Mouse (Mus musculus): Measurements from ENCODE around the gene Ptafr. TPM values are rescaled to one million over a fixed set of nuclear protein-coding genes. Genes with fewer than 3 reads are reported as not detected.

The Ptafr gene
- 10.5 and 10.6 TPM in 2 replicates for polyA plus RNA-seq (2012; rRNA removed)

- peak within 1 kb of the TSS; percentile 34 for H3K27ac ChIP-seq (ENCODE audit: insufficient read depth, low read length)
These were observed at the start of gene Ptafr for GRCm38 (mm10) chr4:132563965-132564364. TSS of gene Ptafr (plus strand) at chr4:132564067.

GRCm38 (mm10) chr4:132514555-132515135 is 49.2 kb upstream of the Ptafr start:
- Histone ChIP-seq H3K4me3 (ENCODE audit: extremely low read depth, insufficient read depth, insufficient read length) (peak overlapping the region; percentile 70), H3K27me3 (ENCODE audit: control insufficient read depth, insufficient read depth, low read length) (no peaks in the 10 kb centered on the region)
- WGBS = 3% methylated on average over 21 of the region's 21 CpGs

More at GRCm38 (mm10) chr4:132563965-132564364, at the start of gene Ptafr:
- peaks cover 2% of the 10 kb centered on the region; the same call in 1 of the 2 replicates for H3K4me1 ChIP-seq (ENCODE audit: control insufficient read depth, insufficient read depth, insufficient read length)
- peak within 1 kb of the TSS; percentile 4; the same call in 1 of the 2 replicates for H3K4me3 ChIP-seq (ENCODE audit: extremely low read depth, insufficient read depth, insufficient read length)
- TF ChIP-seq CTCF (IDR thresholded peaks at IDR 0.05; ENCODE audit: extremely low read depth, insufficient read depth, insufficient read length, insufficient replicate concordance) (no peak), POLR2A (IDR thresholded peaks at IDR 0.05; ENCODE audit: low read depth, low read length) (no peak)
- no peaks in the 10 kb centered on the region for H3K36me3 ChIP-seq (ENCODE audit: control insufficient read depth, insufficient read depth, low read length)
- WGBS = 6% methylated on average over 4 of the region's 4 CpGs
- no peaks in the 10 kb centered on the region for H3K27me3 ChIP-seq (ENCODE audit: control insufficient read depth, insufficient read depth, low read length)
- peak in 1 of 2 experiments; percentile 41 for DNase-seq (ENCODE audit: low read depth in 1 of 2, low spot score in 2 of 2)

GRCm38 (mm10) chr4:132515369-132516155 is 48.3 kb upstream of the Ptafr start:
- Histone ChIP-seq H3K4me3 (ENCODE audit: extremely low read depth, insufficient read depth, insufficient read length) (peak overlapping the region; percentile 70), H3K27ac (ENCODE audit: insufficient read depth, low read length) (peak overlapping the region; percentile 95), H3K4me1 (ENCODE audit: control insufficient read depth, insufficient read depth, insufficient read length) (no peaks in the 10 kb centered on the region; the same call in 1 of the 2 replicates), H3K36me3 (ENCODE audit: control insufficient read depth, insufficient read depth, low read length) (no peaks in the 10 kb centered on the region), H3K27me3 (ENCODE audit: control insufficient read depth, insufficient read depth, low read length) (no peaks in the 10 kb centered on the region)
- 19% methylated on average over 22 of the region's 22 CpGs for WGBS
- DNase-seq (ENCODE audit: low read depth in 1 of 2, low spot score in 2 of 2) = peak; percentile 90 to 98
- TF ChIP-seq POLR2A (IDR thresholded peaks at IDR 0.05; ENCODE audit: low read depth, low read length) = peak; percentile 58
- no peak for TF ChIP-seq CTCF (IDR thresholded peaks at IDR 0.05; ENCODE audit: extremely low read depth, insufficient read depth, insufficient read length, insufficient replicate concordance)

More at GRCm38 (mm10) chr4:132514555-132515135, 49.2 kb upstream of the Ptafr start:
- H3K36me3 ChIP-seq (ENCODE audit: control insufficient read depth, insufficient read depth, low read length) = no peaks in the 10 kb centered on the region
- H3K27ac ChIP-seq (ENCODE audit: insufficient read depth, low read length) = peak overlapping the region; percentile 95
- TF ChIP-seq CTCF (IDR thresholded peaks at IDR 0.05; ENCODE audit: extremely low read depth, insufficient read depth, insufficient read length, insufficient replicate concordance) (peak; percentile 84; the same call in 1 of the 2 replicates), POLR2A (IDR thresholded peaks at IDR 0.05; ENCODE audit: low read depth, low read length) (no peak)
- H3K4me1 ChIP-seq (ENCODE audit: control insufficient read depth, insufficient read depth, insufficient read length) = no peaks in the 10 kb centered on the region; the same call in 1 of the 2 replicates
- peak; percentile 66 to 79 for DNase-seq (ENCODE audit: low read depth in 1 of 2, low spot score in 2 of 2)

GRCm38 (mm10) chr4:132518066-132518465 is 45.8 kb upstream of the Ptafr start:
- H3K27me3 ChIP-seq (ENCODE audit: control insufficient read depth, insufficient read depth, low read length) = no peaks in the 10 kb centered on the region
- H3K27ac ChIP-seq (ENCODE audit: insufficient read depth, low read length) = no peak overlapping the region
- no peak for DNase-seq (ENCODE audit: low read depth in 1 of 2, low spot score in 2 of 2)
- no peak for TF ChIP-seq POLR2A (IDR thresholded peaks at IDR 0.05; ENCODE audit: low read depth, low read length)
- no peak for TF ChIP-seq CTCF (IDR thresholded peaks at IDR 0.05; ENCODE audit: extremely low read depth, insufficient read depth, insufficient read length, insufficient replicate concordance)
- WGBS = 88% methylated on average over 8 of the region's 8 CpGs
- no peak overlapping the region for H3K4me3 ChIP-seq (ENCODE audit: extremely low read depth, insufficient read depth, insufficient read length)
- no peaks in the 10 kb centered on the region; the same call in 1 of the 2 replicates for H3K4me1 ChIP-seq (ENCODE audit: control insufficient read depth, insufficient read depth, insufficient read length)
- H3K36me3 ChIP-seq (ENCODE audit: control insufficient read depth, insufficient read depth, low read length) = no peaks in the 10 kb centered on the region

- Histone ChIP-seq H3K27ac (ENCODE audit: insufficient read depth, low read length) (no peak overlapping the region), H3K4me3 (ENCODE audit: extremely low read depth, insufficient read depth, insufficient read length) (no peak overlapping the region), H3K27me3 (ENCODE audit: control insufficient read depth, insufficient read depth, low read length) (no peaks in the 10 kb centered on the region), H3K4me1 (ENCODE audit: control insufficient read depth, insufficient read depth, insufficient read length) (no peaks in the 10 kb centered on the region; the same call in 1 of the 2 replicates), H3K36me3 (ENCODE audit: control insufficient read depth, insufficient read depth, low read length) (no peaks in the 10 kb centered on the region)
- no peak for DNase-seq (ENCODE audit: low read depth in 1 of 2, low spot score in 2 of 2)
- 94% methylated on average over 3 of the region's 3 CpGs for WGBS
- TF ChIP-seq POLR2A (IDR thresholded peaks at IDR 0.05; ENCODE audit: low read depth, low read length) (no peak), CTCF (IDR thresholded peaks at IDR 0.05; ENCODE audit: extremely low read depth, insufficient read depth, insufficient read length, insufficient replicate concordance) (no peak)
These were observed 44.7 kb upstream of the Ptafr start for GRCm38 (mm10) chr4:132519188-132519587.

GRCm38 (mm10) chr4:132524321-132524741 is 39.5 kb upstream of the Ptafr start:
- H3K4me1 ChIP-seq (ENCODE audit: control insufficient read depth, insufficient read depth, insufficient read length) = no peaks in the 10 kb centered on the region
- 64% methylated on average over 11 of the region's 11 CpGs for WGBS
- H3K4me3 ChIP-seq (ENCODE audit: extremely low read depth, insufficient read depth, insufficient read length) = no peak overlapping the region
- H3K27ac ChIP-seq (ENCODE audit: insufficient read depth, low read length) = no peak overlapping the region
- no peaks in the 10 kb centered on the region for H3K27me3 ChIP-seq (ENCODE audit: control insufficient read depth, insufficient read depth, low read length)
- TF ChIP-seq POLR2A (IDR thresholded peaks at IDR 0.05; ENCODE audit: low read depth, low read length) (no peak), CTCF (IDR thresholded peaks at IDR 0.05; ENCODE audit: extremely low read depth, insufficient read depth, insufficient read length, insufficient replicate concordance) (no peak)
- no peaks in the 10 kb centered on the region for H3K36me3 ChIP-seq (ENCODE audit: control insufficient read depth, insufficient read depth, low read length)
- no peak for DNase-seq (ENCODE audit: low read depth in 1 of 2, low spot score in 2 of 2)
